Mouse (Mus musculus): ENCODE measurements around the gene B3gnt9. TPM values are rescaled to one million over a fixed set of nuclear protein-coding genes. Genes with fewer than 3 reads are reported as not detected.

B3gnt9 gene
- polyA plus RNA-seq, 1 experiment from 2014 or later: 8.6 TPM

- H3K27me3 ChIP-seq (ENCODE audit: control insufficient read depth, insufficient read depth, low read length): no peaks in the 10 kb centered on the region
- WGBS (ENCODE audit: insufficient replicate concordance): 78% methylated on average over 1 of the region's 1 CpGs
- H3K27ac ChIP-seq (ENCODE audit: low read depth, low read length): no peak overlapping the region
- ATAC-seq (replicated peaks; ENCODE audit: insufficient number of reproducible peaks, low FRiP score, low TSS enrichment): no peak
- peaks cover 10% of the 10 kb centered on the region for H3K36me3 ChIP-seq (ENCODE audit: control insufficient read depth, insufficient read depth, low read length)
- no peak overlapping the region for H3K4me3 ChIP-seq (ENCODE audit: low read depth, low read length)
- H3K4me2 ChIP-seq: no peak overlapping the region
- 0 out of 2 replicates have a peak, but pooled peaks cover 2% of the 10 kb centered on the region for H3K4me1 ChIP-seq (ENCODE audit: control insufficient read depth, insufficient read depth, low read length)
- H3K9ac ChIP-seq (ENCODE audit: low read depth, low read length): no peak overlapping the region
- H3K9me3 ChIP-seq (replicated peaks; ENCODE audit: control insufficient read depth, low read length): no peaks in the 10 kb centered on the region
These were observed 49.2 kb downstream of the B3gnt9 start for GRCm38 (mm10) chr8:105205748-105206147.

Other genes starting within 250 kb of the B3gnt9 start
- gene Ces3a, start 206.6 kb downstream of the B3gnt9 start, polyA plus RNA-seq (2014; fragmentation: Nextera tagmentation; extraction: Ambion mirVana): not detected in 2 replicates
- gene Ces3b, start 171.4 kb downstream of the B3gnt9 start, polyA plus RNA-seq (2014; fragmentation: Nextera tagmentation; extraction: Ambion mirVana): not detected in 2 replicates
- not detected in 2 replicates for gene Ces4a, start 123.4 kb downstream of the B3gnt9 start, polyA plus RNA-seq (2014; fragmentation: Nextera tagmentation; extraction: Ambion mirVana)
- gene Cbfb, start 84.5 kb downstream of the B3gnt9 start, polyA plus RNA-seq (2014; fragmentation: Nextera tagmentation; extraction: Ambion mirVana): 57.2 and 61.2 TPM in 2 replicates
- gene D230025D16Rik, start 30.0 kb downstream of the B3gnt9 start, polyA plus RNA-seq (2014; fragmentation: Nextera tagmentation; extraction: Ambion mirVana): 20.9 and 21.6 TPM in 2 replicates
- 14.3 and 17.0 TPM in 2 replicates for gene Tradd, start 9.5 kb upstream of the B3gnt9 start, polyA plus RNA-seq (2014; fragmentation: Nextera tagmentation; extraction: Ambion mirVana)
- 2.3 and 2.8 TPM in 2 replicates for gene Fbxl8, start 9.5 kb upstream of the B3gnt9 start, polyA plus RNA-seq (2014; fragmentation: Nextera tagmentation; extraction: Ambion mirVana)
- not detected in 2 replicates for gene Hsf4, start 14.6 kb upstream of the B3gnt9 start, polyA plus RNA-seq (2014; fragmentation: Nextera tagmentation; extraction: Ambion mirVana)
- 1.8 and 2.0 TPM in 2 replicates for gene Nol3, start 21.0 kb upstream of the B3gnt9 start, polyA plus RNA-seq (2014; fragmentation: Nextera tagmentation; extraction: Ambion mirVana)
- gene 4931428F04Rik, start 34.7 kb upstream of the B3gnt9 start, polyA plus RNA-seq (2014; fragmentation: Nextera tagmentation; extraction: Ambion mirVana): 4.5 and 6.7 TPM in 2 replicates
- 10.8 and 15.0 TPM in 2 replicates for gene Exoc3l, start 40.9 kb upstream of the B3gnt9 start, polyA plus RNA-seq (2014; fragmentation: Nextera tagmentation; extraction: Ambion mirVana)
- gene E2f4, start 42.5 kb upstream of the B3gnt9 start, polyA plus RNA-seq (2014; fragmentation: Nextera tagmentation; extraction: Ambion mirVana): 70.7 and 81.9 TPM in 2 replicates
- gene Elmo3, start 50.4 kb upstream of the B3gnt9 start, polyA plus RNA-seq (2014; fragmentation: Nextera tagmentation; extraction: Ambion mirVana): 2.9 and 4.2 TPM in 2 replicates
- 1.3 and 1.7 TPM in 2 replicates for gene Lrrc29, start 71.1 kb upstream of the B3gnt9 start, polyA plus RNA-seq (2014; fragmentation: Nextera tagmentation; extraction: Ambion mirVana)
- 83.5 and 88.7 TPM in 2 replicates for gene Tmem208, start 71.2 kb upstream of the B3gnt9 start, polyA plus RNA-seq (2014; fragmentation: Nextera tagmentation; extraction: Ambion mirVana)
- 2.8 and 3.1 TPM in 2 replicates for gene Fhod1, start 92.8 kb upstream of the B3gnt9 start, polyA plus RNA-seq (2014; fragmentation: Nextera tagmentation; extraction: Ambion mirVana)
- gene Slc9a5, start 93.7 kb upstream of the B3gnt9 start, polyA plus RNA-seq (2014; fragmentation: Nextera tagmentation; extraction: Ambion mirVana): 1.5 and 2.1 TPM in 2 replicates
- 0.11 TPM in 1 of 2 replicates, not detected in the other for gene Plekhg4, start 118.1 kb upstream of the B3gnt9 start, polyA plus RNA-seq (2014; fragmentation: Nextera tagmentation; extraction: Ambion mirVana)
- gene Kctd19, start 158.3 kb upstream of the B3gnt9 start, polyA plus RNA-seq (2014; fragmentation: Nextera tagmentation; extraction: Ambion mirVana): not detected in 2 replicates
- gene Lrrc36, start 158.4 kb upstream of the B3gnt9 start, polyA plus RNA-seq (2014; fragmentation: Nextera tagmentation; extraction: Ambion mirVana): not detected in 2 replicates
- 21.0 and 21.1 TPM in 2 replicates for gene Tppp3, start 216.4 kb upstream of the B3gnt9 start, polyA plus RNA-seq (2014; fragmentation: Nextera tagmentation; extraction: Ambion mirVana)
- 15.0 and 17.1 TPM in 2 replicates for gene Zdhhc1, start 241.7 kb upstream of the B3gnt9 start, polyA plus RNA-seq (2014; fragmentation: Nextera tagmentation; extraction: Ambion mirVana)